Mouse (Mus musculus) heart, postnatal 25 days (tissue): Measurements from ENCODE around the gene Rheb. TPM values are rescaled to one million over a fixed set of nuclear protein-coding genes. Genes with fewer than 3 reads are reported as not detected.
A peak's percentile ranks its signal among the peaks of the same experiment; 100 is the strongest.
"Not testable (repeated sequence)": the region's sequence is repeated elsewhere in the genome, so short reads cannot be mapped to it uniquely, and the experiment has no call there.

ENCODE experiments used
- DNase-seq: peaks from one replicate; pipeline ENCODE4 v3.0.0; 2022; ENCODE audit warnings: low spot score
- intact Hi-C: fragments of 180-260 bp; cut with DNase I; formaldehyde crosslinking; loops from one replicate; pipeline ENCODE4 v1.15.1; 2025
- total RNA-seq, 2 experiments: library from RNA; stranded (reverse); gene quantifications; 2 replicates each; pipeline ENCODE4 v1.2.3; 2021

Gene Rheb
- 10 to 100 TPM; 75.5 to 82.9 TPM for total RNA-seq

- intact Hi-C loops: loop anchor here (5.0 to 10.0 kb wide), 2 partner anchors 155 to 652 kb away; partner anchors contain the start of genes Kmt2c and Nub1
Measured at GRCm38 (mm10) chr5:24842274-24843102, at the start of gene Rheb. Gene Rheb (minus strand): TSS chr5:24842624.

GRCm38 (mm10) chr5:24889860-24890259 is 47.4 kb upstream of the Rheb start:
- no peak for DNase-seq

More at GRCm38 (mm10) chr5:24842274-24843102, at the start of gene Rheb:
- DNase-seq: peak; percentile 99

GRCm38 (mm10) chr5:24888874-24889591 is 46.6 kb upstream of the Rheb start:
- DNase-seq: no peak
- intact Hi-C loops: no loop called here

More at GRCm38 (mm10) chr5:24889860-24890259, 47.4 kb upstream of the Rheb start:
- intact Hi-C loops: no loop called here

GRCm38 (mm10) chr5:24887271-24887670 is 44.8 kb upstream of the Rheb start:
- intact Hi-C loops: no loop called here
- DNase-seq: no peak

GRCm38 (mm10) chr5:24878713-24879112 is 36.3 kb upstream of the Rheb start:
- no peak for DNase-seq
- intact Hi-C loops: no loop called here

- DNase-seq: no peak
- intact Hi-C loops: no loop called here
Measured at GRCm38 (mm10) chr5:24877836-24878624, 35.6 kb upstream of the Rheb start.

GRCm38 (mm10) chr5:24876653-24877052 is 34.2 kb upstream of the Rheb start:
- DNase-seq: no peak
- intact Hi-C loops: no loop called here

- intact Hi-C loops: no loop called here
- no peak for DNase-seq
Measured at GRCm38 (mm10) chr5:24874111-24874510, 31.7 kb upstream of the Rheb start.

- DNase-seq: no peak
- intact Hi-C loops: no loop called here
Measured at GRCm38 (mm10) chr5:24873221-24873620, 30.8 kb upstream of the Rheb start.

GRCm38 (mm10) chr5:24871276-24871675 is 28.9 kb upstream of the Rheb start:
- intact Hi-C loops: no loop called here
- DNase-seq: no peak

- DNase-seq: no peak
- intact Hi-C loops: no loop called here
Measured at GRCm38 (mm10) chr5:24869796-24870289, 27.4 kb upstream of the Rheb start.

GRCm38 (mm10) chr5:24863804-24864203 is 21.4 kb upstream of the Rheb start:
- intact Hi-C loops: no loop called here
- DNase-seq: no peak

GRCm38 (mm10) chr5:24861449-24861930 is 19.1 kb upstream of the Rheb start:
- no peak for DNase-seq
- intact Hi-C loops: no loop called here

GRCm38 (mm10) chr5:24860635-24861448 is 18.4 kb upstream of the Rheb start:
- DNase-seq: peak; percentile 24
- intact Hi-C loops: no loop called here

GRCm38 (mm10) chr5:24859771-24860540 is 17.5 kb upstream of the Rheb start:
- intact Hi-C loops: no loop called here
- DNase-seq: no peak

- intact Hi-C loops: no loop called here
- no peak for DNase-seq
Measured at GRCm38 (mm10) chr5:24854827-24855600, 12.6 kb upstream of the Rheb start.

- no peak for DNase-seq
- intact Hi-C loops: no loop called here
Measured at GRCm38 (mm10) chr5:24854256-24854655, 11.8 kb upstream of the Rheb start.

- not testable (repeated sequence) for DNase-seq
Measured at GRCm38 (mm10) chr5:24848261-24848660, 5.8 kb upstream of the Rheb start.

More at GRCm38 (mm10) chr5:24848261-24848660, 5.8 kb upstream of the Rheb start:
- intact Hi-C loops: loop anchor here (5.0 to 10.0 kb wide), 2 partner anchors 54 to 647 kb away; partner anchors contain the start of gene Kmt2c
